Mouse (Mus musculus) duodenum, adult 2 months (tissue): ENCODE results near the gene Mrs2. TPM values are rescaled to one million over a fixed set of nuclear protein-coding genes. Genes with fewer than 3 reads are reported as not detected.

Source experiments
- polyA plus RNA-seq: library from polyadenylated mRNA; depleted of rRNA; stranded (reverse); fragments of >200 nt; gene quantifications from 2 replicates; pipeline ENCODE4 v1.2.3, GENCODE M21; 2012; ENCODE audit warnings: low replicate concordance; rRNA removed

Mrs2 gene
- 11.3 and 12.8 TPM in 2 replicates for polyA plus RNA-seq

GRCm38 (mm10) chr13:25019793-25020539, at the start of gene Mrs2:
Gene Mrs2, minus strand, starts transcription at chr13:25020379.

GRCm38 (mm10) chr13:25055873-25056667, 35.9 kb upstream of the Mrs2 start, which contains the start of gene Dcdc2a:
Gene Dcdc2a, plus strand, starts transcription at chr13:25056004.

GRCm38 (mm10) chr13:24942512-24943282, 77.5 kb downstream of the Mrs2 start, which contains the start of gene Gpld1:
Gene Gpld1, plus strand, starts transcription at chr13:24943152.

Other genes starting within 250 kb of the Mrs2 start
- gene BC005537, start 218.7 kb downstream of the Mrs2 start, polyA plus RNA-seq = 17.6 and 26.0 TPM in 2 replicates
- 53.5 and 58.7 TPM in 2 replicates for gene Acot13, start 188.8 kb downstream of the Mrs2 start, polyA plus RNA-seq
- 11.5 and 26.3 TPM in 2 replicates for gene Tdp2, start 188.7 kb downstream of the Mrs2 start, polyA plus RNA-seq
- 1.7 and 2.6 TPM in 2 replicates for gene D130043K22Rik, start 175.2 kb downstream of the Mrs2 start, polyA plus RNA-seq
- 9.1 and 12.2 TPM in 2 replicates for gene Aldh5a1, start 82.7 kb downstream of the Mrs2 start, polyA plus RNA-seq
- 1.8 and 2.4 TPM in 2 replicates for gene Gpld1, start 77.2 kb downstream of the Mrs2 start, polyA plus RNA-seq
- not detected in 2 replicates for gene Dcdc2a, start 35.6 kb upstream of the Mrs2 start, polyA plus RNA-seq